Mouse (Mus musculus): ENCODE results near the gene Dzip1. TPM values are rescaled to one million over a fixed set of nuclear protein-coding genes. Genes with fewer than 3 reads are reported as not detected.

Gene Dzip1
- polyA plus RNA-seq, 2 experiments = 26.0 to 52.1 TPM

GRCm38 (mm10) chr14:118864905-118865304, 60.4 kb downstream of the Dzip1 start:
- DNase-seq (ENCODE audit: low spot score) (no peak), ATAC-seq (ENCODE audit: low FRiP score, low read depth) (no peak)
- H3K27me3 ChIP-seq (ENCODE audit: control insufficient read depth, insufficient read depth, low read length) = no peaks in the 10 kb centered on the region
- no peak overlapping the region for H3K27ac ChIP-seq (replicated peaks; ENCODE audit: low read depth, low read length)
- no peak for TF ChIP-seq POLR2A (IDR thresholded peaks at IDR 0.05; ENCODE audit: borderline replicate concordance, extremely low read depth, insufficient read depth, insufficient read length)
- WGBS = 27% methylated on average over 4 of the region's 4 CpGs
- no peak overlapping the region for H3K9ac ChIP-seq (ENCODE audit: low read depth, low read length, severe bottlenecking)
- no peaks in the 10 kb centered on the region for H3K9me3 ChIP-seq (ENCODE audit: control insufficient read depth, low read length)
- H3K4me2 ChIP-seq (replicated peaks; ENCODE audit: low read depth, low read length, severe bottlenecking) = no peak overlapping the region
- peaks cover 6% of the 10 kb centered on the region; the same call in 1 of the 2 replicates for H3K4me1 ChIP-seq (ENCODE audit: control insufficient read depth, insufficient read depth, low read length)
- no peaks in the 10 kb centered on the region for H3K36me3 ChIP-seq (ENCODE audit: control insufficient read depth, insufficient read depth, low read length)
- H3K4me3 ChIP-seq (replicated peaks; ENCODE audit: low read length) = no peak overlapping the region

DNA sequence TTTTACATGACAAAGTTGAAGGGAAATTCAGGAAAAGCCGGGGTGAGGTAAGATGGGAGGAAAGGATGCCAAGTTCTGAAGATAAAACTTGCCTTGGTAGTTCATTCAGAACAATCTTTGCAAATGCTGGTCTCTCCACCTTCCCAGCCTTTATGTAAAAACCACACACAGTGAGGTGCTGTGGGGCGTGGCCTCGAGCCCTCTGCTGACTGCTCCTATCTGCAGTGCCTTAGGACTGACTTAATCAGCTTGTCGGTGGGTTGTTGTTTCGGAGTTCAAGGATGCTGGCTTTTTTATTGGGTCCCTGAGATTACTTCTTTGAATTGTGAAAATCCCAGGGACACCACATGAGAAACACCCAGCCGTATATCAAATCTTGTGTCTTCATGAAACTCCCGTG, 63.0 kb downstream of the Dzip1 start:
- Histone ChIP-seq H3K4me1 (ENCODE audit: control insufficient read depth, insufficient read depth, low read length) (peaks cover 6% of the 10 kb centered on the region; the same call in 1 of the 2 replicates), H3K4me2 (replicated peaks; ENCODE audit: low read depth, low read length, severe bottlenecking) (no peak overlapping the region), H3K9me3 (ENCODE audit: control insufficient read depth, low read length) (no peaks in the 10 kb centered on the region), H3K9ac (ENCODE audit: low read depth, low read length, severe bottlenecking) (no peak overlapping the region), H3K36me3 (ENCODE audit: control insufficient read depth, insufficient read depth, low read length) (no peaks in the 10 kb centered on the region), H3K4me3 (replicated peaks; ENCODE audit: low read length) (no peak overlapping the region), H3K27ac (replicated peaks; ENCODE audit: low read depth, low read length) (no peak overlapping the region), H3K27me3 (ENCODE audit: control insufficient read depth, insufficient read depth, low read length) (no peaks in the 10 kb centered on the region)
- 55% methylated on average over 7 of the region's 7 CpGs for WGBS
- ATAC-seq (ENCODE audit: low FRiP score, low read depth) (no peak), DNase-seq (ENCODE audit: low spot score) (no peak)
- TF ChIP-seq POLR2A (IDR thresholded peaks at IDR 0.05; ENCODE audit: borderline replicate concordance, extremely low read depth, insufficient read depth, insufficient read length) = no peak

DNA sequence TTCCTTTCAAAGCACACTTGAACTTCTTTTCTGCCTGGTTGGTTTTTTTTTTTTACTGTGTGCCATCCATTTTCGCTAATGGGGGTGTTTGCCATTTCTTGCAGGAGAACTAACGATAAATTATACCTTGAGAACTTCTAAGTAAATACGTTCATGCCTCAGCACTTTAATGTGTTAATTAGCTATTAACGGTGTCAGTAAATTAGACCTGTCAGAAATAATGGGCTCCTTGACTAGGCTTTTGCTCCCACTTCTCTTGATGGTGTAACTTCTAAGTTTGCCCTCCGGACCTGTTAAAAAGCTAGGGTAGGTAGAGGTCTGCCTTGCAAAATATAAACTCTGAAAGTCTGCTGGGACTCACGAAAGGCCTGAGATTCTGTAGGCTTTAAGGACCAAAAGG, 66.9 kb downstream of the Dzip1 start:
- no peak for TF ChIP-seq POLR2A (IDR thresholded peaks at IDR 0.05; ENCODE audit: borderline replicate concordance, extremely low read depth, insufficient read depth, insufficient read length)
- DNase-seq (ENCODE audit: low spot score) (no peak), ATAC-seq (ENCODE audit: low FRiP score, low read depth) (no peak)
- Histone ChIP-seq H3K4me1 (ENCODE audit: control insufficient read depth, insufficient read depth, low read length) (peaks cover 7% of the 10 kb centered on the region), H3K4me3 (replicated peaks; ENCODE audit: low read length) (no peak overlapping the region), H3K4me2 (replicated peaks; ENCODE audit: low read depth, low read length, severe bottlenecking) (no peak overlapping the region), H3K27me3 (ENCODE audit: control insufficient read depth, insufficient read depth, low read length) (no peaks in the 10 kb centered on the region; the same call in 1 of the 2 replicates), H3K9me3 (ENCODE audit: control insufficient read depth, low read length) (no peaks in the 10 kb centered on the region), H3K36me3 (ENCODE audit: control insufficient read depth, insufficient read depth, low read length) (no peaks in the 10 kb centered on the region), H3K9ac (ENCODE audit: low read depth, low read length, severe bottlenecking) (no peak overlapping the region), H3K27ac (replicated peaks; ENCODE audit: low read depth, low read length) (no peak overlapping the region)
- 18% methylated on average over 6 of the region's 6 CpGs for WGBS

- H3K36me3 ChIP-seq (ENCODE audit: control insufficient read depth, insufficient read depth, low read length) = no peaks in the 10 kb centered on the region
- no peak overlapping the region for H3K27ac ChIP-seq (replicated peaks; ENCODE audit: low read depth, low read length)
- H3K9me3 ChIP-seq (ENCODE audit: control insufficient read depth, low read length) = no peaks in the 10 kb centered on the region
- H3K4me2 ChIP-seq (replicated peaks; ENCODE audit: low read depth, low read length, severe bottlenecking) = no peak overlapping the region
- WGBS = 89% methylated on average over 6 of the region's 6 CpGs
- no peaks in the 10 kb centered on the region; the same call in 1 of the 2 replicates for H3K27me3 ChIP-seq (ENCODE audit: control insufficient read depth, insufficient read depth, low read length)
- no peak for DNase-seq (ENCODE audit: low spot score)
- TF ChIP-seq POLR2A (IDR thresholded peaks at IDR 0.05; ENCODE audit: borderline replicate concordance, extremely low read depth, insufficient read depth, insufficient read length) = no peak
- H3K9ac ChIP-seq (ENCODE audit: low read depth, low read length, severe bottlenecking) = no peak overlapping the region
- H3K4me1 ChIP-seq (ENCODE audit: control insufficient read depth, insufficient read depth, low read length) = peaks cover 7% of the 10 kb centered on the region
- H3K4me3 ChIP-seq (replicated peaks; ENCODE audit: low read length) = no peak overlapping the region
- no peak for ATAC-seq (ENCODE audit: low FRiP score, low read depth)
Observed at GRCm38 (mm10) chr14:118856563-118856962, 68.7 kb downstream of the Dzip1 start.

- under 1% methylated on average over 28 of the region's 28 CpGs for WGBS
- no peak for TF ChIP-seq POLR2A (IDR thresholded peaks at IDR 0.05; ENCODE audit: borderline replicate concordance, extremely low read depth, insufficient read depth, insufficient read length)
- ATAC-seq (ENCODE audit: low FRiP score, low read depth) = no peak
- no peaks in the 10 kb centered on the region; the same call in 1 of the 2 replicates for H3K27me3 ChIP-seq (ENCODE audit: control insufficient read depth, insufficient read depth, low read length)
- no peak for DNase-seq (ENCODE audit: low spot score)
- H3K36me3 ChIP-seq (ENCODE audit: control insufficient read depth, insufficient read depth, low read length) = no peaks in the 10 kb centered on the region
- peak overlapping the region; percentile 98 for H3K4me2 ChIP-seq (replicated peaks; ENCODE audit: low read depth, low read length, severe bottlenecking)
- H3K27ac ChIP-seq (replicated peaks; ENCODE audit: low read depth, low read length) = no peak overlapping the region
- peak overlapping the region; percentile 57 for H3K9ac ChIP-seq (ENCODE audit: low read depth, low read length, severe bottlenecking)
- peaks cover 7% of the 10 kb centered on the region for H3K4me1 ChIP-seq (ENCODE audit: control insufficient read depth, insufficient read depth, low read length)
- peak overlapping the region; percentile 52 for H3K4me3 ChIP-seq (replicated peaks; ENCODE audit: low read length)
- no peaks in the 10 kb centered on the region for H3K9me3 ChIP-seq (ENCODE audit: control insufficient read depth, low read length)
Observed at GRCm38 (mm10) chr14:118855141-118855800, 70.0 kb downstream of the Dzip1 start.

Measured in limb, embryonic 14.5 days (tissue).